Mouse (Mus musculus) lung, postnatal 0 days (tissue): Measurements from ENCODE around the gene Adcy7. TPM values are rescaled to one million over a fixed set of nuclear protein-coding genes. Genes with fewer than 3 reads are reported as not detected.
A peak's percentile ranks its signal among the peaks of the same experiment; 100 is the strongest.

Source experiments
- ATAC-seq: fragments of 200-750 bp; cut with Nextera tagmentation; 2 replicates; pipeline ENCODE4 v1.8.0; 2017; ENCODE audit warnings: moderate library complexity
- DNase-seq: peaks from one replicate; pipeline ENCODE4 v3.0.0-alpha.2; 2016; ENCODE audit warnings: low spot score
- H3K27ac ChIP-seq: fragments of 300-500 bp; sonication (generic); 2 replicates; pipeline ENCODE4 v1.5.1; 2014; ENCODE audit warnings: antibody characterized with exemption, mild to moderate bottlenecking, low read length, mixed read lengths
- H3K27me3 ChIP-seq: fragments of 300-500 bp; sonication (generic); replicated peaks from 2 replicates; pipeline ENCODE4 v1.6.1; 2014; ENCODE audit warnings: low read length, mixed read lengths; ENCODE audit not compliant: insufficient read depth
- H3K36me3 ChIP-seq: fragments of 300-500 bp; sonication (generic); 2 replicates; pipeline ENCODE4 v1.6.1; 2014; ENCODE audit warnings: low read length, mixed read lengths; ENCODE audit not compliant: insufficient read depth
- H3K4me1 ChIP-seq: fragments of 300-500 bp; sonication (generic); 2 replicates; pipeline ENCODE4 v1.6.1; 2014; ENCODE audit warnings: antibody characterized with exemption, low read depth, low read length, mixed read lengths; ENCODE audit not compliant: insufficient read depth
- H3K4me2 ChIP-seq: fragments of 300-500 bp; sonication (generic); replicated peaks from 2 replicates; pipeline ENCODE4 v1.6.1; 2014; ENCODE audit warnings: low read depth, mild to moderate bottlenecking, low read length, moderate library complexity, mixed read lengths
- H3K4me3 ChIP-seq: fragments of 300-500 bp; sonication (generic); 2 replicates; pipeline ENCODE4 v1.5.1; 2014; ENCODE audit warnings: low read depth, low read length
- H3K9ac ChIP-seq: fragments of 300-500 bp; sonication (generic); replicated peaks from 2 replicates; pipeline ENCODE4 v1.6.1; 2014; ENCODE audit warnings: low read depth, mild to moderate bottlenecking
- H3K9me3 ChIP-seq: fragments of 300-500 bp; sonication (generic); 2 replicates; pipeline ENCODE4 v1.6.1; 2016; ENCODE audit warnings: low read length, mixed read lengths
- CTCF ChIP-seq: IDR thresholded peaks from 2 replicates; pipeline ENCODE4 v1.5.1; 2016; ENCODE audit warnings: antibody characterized with exemption, mild to moderate bottlenecking
- EP300 ChIP-seq: IDR thresholded peaks from 2 replicates; pipeline ENCODE4 v1.6.1; 2016; ENCODE audit warnings: antibody characterized with exemption, mild to moderate bottlenecking, control low read depth
- WGBS: fragments of 180-500 bp; shearing (Covaris S2); extraction: QIAGEN DNeasy Blood & Tissue Kit; methylation state at CpG from one replicate; pipeline ENCODE4 v1.1.7; 2014; 5-methylcytosine and 5-hydroxymethylcytosine counted together
- polyA plus RNA-seq: library from polyadenylated mRNA; unstranded; fragments of >200 nt; fragmentation: Nextera tagmentation; extraction: Ambion mirVana; gene quantifications from 2 replicates; pipeline ENCODE4 v1.2.1, GENCODE M21; 2015

Adcy7 gene
- polyA plus RNA-seq, 1 experiment from 2014 or later = 16.5 TPM

DNA sequence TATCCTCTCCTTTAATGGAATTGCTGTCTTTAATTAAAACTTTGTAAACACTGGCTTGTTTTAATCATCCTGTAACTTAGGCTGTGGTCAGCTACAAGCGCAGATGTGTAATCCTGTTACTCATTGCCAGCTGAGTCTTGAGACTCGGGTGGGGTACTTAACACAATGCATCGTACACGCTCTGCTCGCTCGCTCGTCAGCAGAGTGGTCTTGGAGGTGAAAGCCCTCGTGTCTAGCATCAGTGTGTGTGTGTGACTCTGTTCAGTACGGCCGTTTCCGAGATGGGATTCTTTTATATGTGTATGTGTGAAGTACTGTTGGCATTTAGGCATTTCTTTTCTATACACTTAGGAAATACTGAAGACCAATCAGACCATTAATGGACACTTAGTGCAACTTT, 13.7 kb upstream of the Adcy7 start:
- Histone ChIP-seq H3K36me3 (peaks cover 7% of the 10 kb centered on the region; the same call in 1 of the 2 replicates), H3K9me3 (no peaks in the 10 kb centered on the region), H3K4me3 (no peak overlapping the region), H3K27ac (no peak overlapping the region), H3K4me1 (peaks cover 7% of the 10 kb centered on the region; the same call in 1 of the 2 replicates), H3K27me3 (no peaks in the 10 kb centered on the region), H3K4me2 (no peak overlapping the region), H3K9ac (no peak overlapping the region)
- DNase-seq = no peak
- TF ChIP-seq CTCF = no peak
- no peak for TF ChIP-seq EP300
- WGBS = 78% methylated on average over 11 of the region's 11 CpGs
- ATAC-seq = no peak

DNA sequence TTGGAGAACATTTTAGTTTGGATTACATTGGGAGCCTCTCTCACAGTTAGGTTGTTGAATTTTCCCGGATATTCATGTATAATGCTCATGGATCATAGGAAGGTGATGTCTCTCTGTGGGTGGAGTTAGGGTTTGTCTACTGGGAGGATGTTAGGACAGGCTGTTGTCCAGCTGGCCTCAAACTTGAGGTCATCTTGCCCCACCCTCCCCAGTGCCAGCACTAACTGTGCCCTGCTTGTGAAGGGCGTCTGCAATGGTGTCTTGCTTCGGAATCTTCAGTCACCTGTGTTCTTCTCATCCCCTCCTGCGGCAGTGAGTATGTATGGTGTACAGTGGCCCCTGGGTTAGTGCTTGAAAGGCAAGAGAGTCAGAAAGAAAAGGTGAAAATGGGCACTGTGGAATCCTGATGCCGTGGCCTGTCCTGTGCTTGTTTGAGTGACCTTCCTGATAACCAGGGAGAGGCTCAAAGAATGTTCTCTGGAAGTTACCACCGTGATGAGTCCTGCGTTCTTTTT, 11.7 kb upstream of the Adcy7 start:
- no peak for ATAC-seq
- TF ChIP-seq EP300 (no peak), CTCF (no peak)
- Histone ChIP-seq H3K36me3 (peaks cover 7% of the 10 kb centered on the region; the same call in 1 of the 2 replicates), H3K4me2 (no peak overlapping the region), H3K27ac (no peak overlapping the region), H3K4me3 (no peak overlapping the region), H3K9ac (no peak overlapping the region), H3K4me1 (peaks cover 7% of the 10 kb centered on the region; the same call in 1 of the 2 replicates), H3K27me3 (no peaks in the 10 kb centered on the region), H3K9me3 (no peaks in the 10 kb centered on the region)
- no peak for DNase-seq
- 83% methylated on average over 7 of the region's 7 CpGs for WGBS

DNA sequence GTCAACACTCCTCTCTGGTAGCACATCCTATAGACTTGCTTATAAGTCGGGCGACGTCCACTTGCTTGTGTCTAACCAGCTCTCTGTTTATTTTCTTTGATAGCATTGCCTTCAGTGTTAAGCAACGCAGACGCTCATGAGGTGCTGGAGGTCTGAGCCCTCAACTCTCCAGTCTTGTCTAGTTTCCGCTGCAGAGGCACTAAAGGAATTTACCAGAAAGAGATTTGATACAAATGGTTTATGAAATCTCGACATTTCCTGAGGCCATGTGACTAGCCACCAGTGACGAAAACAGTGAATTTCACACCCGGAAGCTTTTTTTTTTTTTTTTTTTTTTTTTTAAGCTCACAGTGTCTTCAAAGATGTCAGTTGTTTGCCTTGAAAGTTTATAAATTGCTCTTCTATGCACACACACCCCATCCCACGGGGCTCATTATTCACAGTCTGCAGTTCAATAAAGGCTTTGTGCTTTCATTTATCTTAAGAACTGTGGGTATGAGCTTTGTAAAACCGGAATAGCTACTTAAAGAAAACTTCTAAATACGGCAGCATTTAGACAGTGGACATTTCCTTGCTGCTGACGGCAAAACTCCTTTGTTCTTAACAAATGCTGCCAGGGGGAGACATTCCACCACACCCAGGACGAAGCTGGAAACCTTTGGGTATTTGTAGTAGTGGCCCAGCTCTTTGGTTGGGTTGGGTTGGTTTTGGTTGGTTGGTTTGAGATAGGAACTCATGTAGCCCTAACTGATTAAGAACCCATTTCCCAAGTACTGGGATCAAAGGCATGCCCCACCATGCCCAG, 9.2 kb upstream of the Adcy7 start:
- Histone ChIP-seq H3K36me3 (no peaks in the 10 kb centered on the region), H3K9ac (no peak overlapping the region), H3K4me3 (no peak overlapping the region), H3K27ac (peak overlapping the region; percentile 58), H3K9me3 (no peaks in the 10 kb centered on the region), H3K4me1 (peaks cover 7% of the 10 kb centered on the region; the same call in 1 of the 2 replicates), H3K4me2 (no peak overlapping the region), H3K27me3 (no peaks in the 10 kb centered on the region)
- 12% methylated on average over 14 of the region's 14 CpGs for WGBS
- DNase-seq (peak; percentile 74), ATAC-seq (no peak)
- TF ChIP-seq CTCF (peak; percentile 38; the same call in 1 of the 2 replicates), EP300 (no peak)

DNA sequence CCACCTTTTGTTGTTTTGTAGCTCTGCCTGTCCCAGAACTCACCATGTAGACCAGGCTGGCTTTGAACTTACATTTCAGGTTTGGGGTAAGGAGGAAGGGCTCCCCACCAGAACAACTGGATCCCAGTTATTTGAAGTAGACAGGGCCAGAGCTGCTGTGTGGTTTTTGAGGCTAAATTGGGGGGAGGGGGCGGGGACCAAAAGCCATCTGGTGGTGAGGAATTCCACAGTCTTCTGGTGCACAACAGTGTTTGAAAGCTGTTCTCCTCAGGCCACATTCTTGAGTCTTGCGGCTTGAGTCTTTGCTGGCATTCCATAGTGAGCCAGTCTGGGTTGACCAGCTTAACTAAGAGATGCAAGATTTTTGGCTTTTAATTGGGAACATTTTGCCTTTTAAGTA, 6.7 kb upstream of the Adcy7 start:
- 5% methylated on average over 2 of the region's 2 CpGs for WGBS
- TF ChIP-seq EP300 (no peak), CTCF (0 out of 2 replicates have a peak, but pooled peaks have one; percentile 11)
- Histone ChIP-seq H3K9ac (no peak overlapping the region), H3K27ac (0 out of 2 replicates have a peak overlapping the region, but pooled peaks have one; percentile 44), H3K4me1 (peaks cover 7% of the 10 kb centered on the region; the same call in 1 of the 2 replicates), H3K4me3 (no peak overlapping the region), H3K4me2 (no peak overlapping the region), H3K36me3 (no peaks in the 10 kb centered on the region), H3K27me3 (no peaks in the 10 kb centered on the region), H3K9me3 (no peaks in the 10 kb centered on the region)
- ATAC-seq (no peak), DNase-seq (peak; percentile 74)

DNA sequence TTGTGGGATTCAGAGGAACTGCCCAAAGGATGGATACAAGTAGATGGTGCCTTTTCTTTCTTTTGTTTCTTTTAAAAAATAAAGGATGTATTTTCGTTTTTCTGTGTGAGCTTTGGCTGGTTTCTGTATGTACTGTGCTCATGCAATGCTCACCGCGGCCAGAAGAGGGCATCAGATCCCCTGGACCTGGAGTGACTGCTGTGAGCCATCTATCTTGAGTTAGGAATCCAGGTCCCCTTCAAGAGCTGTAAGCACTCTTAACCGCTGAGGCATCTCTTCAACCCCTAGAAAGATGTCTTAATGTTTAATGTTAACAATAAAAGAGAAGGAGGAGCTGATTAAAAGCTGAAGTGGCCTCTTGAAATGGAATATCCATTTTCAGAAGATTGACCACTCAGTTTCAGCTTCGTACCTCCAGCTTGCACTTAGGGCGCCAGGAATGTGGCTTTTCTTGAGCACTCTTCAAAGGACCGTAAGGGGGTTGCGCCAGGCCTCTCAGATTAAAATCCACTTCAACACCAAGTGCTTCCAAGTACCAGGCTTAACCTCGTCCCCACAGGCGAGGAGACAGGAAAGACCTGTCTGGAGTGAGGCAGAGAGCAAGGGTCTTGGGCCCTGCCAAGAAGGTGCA, 5.9 kb upstream of the Adcy7 start:
- Histone ChIP-seq H3K27ac (peak overlapping the region; percentile 76; the same call in 1 of the 2 replicates), H3K27me3 (no peaks in the 10 kb centered on the region), H3K36me3 (no peaks in the 10 kb centered on the region), H3K4me3 (no peak overlapping the region), H3K9me3 (no peaks in the 10 kb centered on the region), H3K9ac (no peak overlapping the region), H3K4me1 (peaks cover 7% of the 10 kb centered on the region; the same call in 1 of the 2 replicates), H3K4me2 (no peak overlapping the region)
- ATAC-seq (peak; percentile 93), DNase-seq (peak; percentile 96)
- TF ChIP-seq CTCF = peak; percentile 89
- peak; percentile 96 for TF ChIP-seq EP300
- 35% methylated on average over 10 of the region's 10 CpGs for WGBS

DNA sequence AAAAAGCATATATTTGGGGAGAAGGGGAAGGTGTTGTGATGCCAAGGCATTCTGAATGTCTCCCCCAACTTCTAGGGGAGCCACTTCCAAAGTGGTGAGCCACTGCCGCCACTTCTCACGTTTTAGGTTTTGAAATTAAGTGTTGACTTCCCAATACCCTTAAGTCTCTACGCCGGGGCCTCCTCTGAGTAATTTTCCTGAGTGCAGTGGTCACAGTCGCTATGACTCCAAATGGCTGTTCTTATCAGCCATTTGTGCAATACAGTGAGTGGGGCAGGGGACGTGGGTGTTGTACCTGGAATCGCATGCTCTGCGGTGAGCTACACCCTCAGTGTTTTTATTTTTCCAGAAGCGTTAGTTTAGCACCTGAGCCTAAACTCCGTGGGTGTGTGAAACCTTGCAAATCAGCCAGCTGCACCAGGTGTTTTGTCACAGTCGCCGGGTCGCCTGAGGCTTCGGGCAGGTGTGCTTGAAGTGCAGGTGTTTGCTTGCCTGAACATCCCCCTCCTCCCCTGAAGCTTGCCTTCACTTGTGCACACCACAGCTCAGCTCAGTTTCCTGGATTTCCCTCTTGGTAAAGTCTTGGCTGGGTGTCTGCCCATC, 5.3 kb upstream of the Adcy7 start:
- ATAC-seq (peak; percentile 79), DNase-seq (peak; percentile 82)
- Histone ChIP-seq H3K36me3 (no peaks in the 10 kb centered on the region), H3K27me3 (no peaks in the 10 kb centered on the region), H3K4me1 (peaks cover 9% of the 10 kb centered on the region; the same call in 1 of the 2 replicates), H3K4me3 (no peak overlapping the region), H3K27ac (peak overlapping the region; percentile 76), H3K4me2 (0 out of 2 replicates have a peak overlapping the region, but pooled peaks have one; percentile 17), H3K9me3 (no peaks in the 10 kb centered on the region), H3K9ac (no peak overlapping the region)
- TF ChIP-seq CTCF (no peak), EP300 (no peak)
- WGBS = 55% methylated on average over 14 of the region's 14 CpGs
